Mouse (Mus musculus): Measurements from ENCODE around the gene Ssc5d.

Gene Ssc5d

DNA sequence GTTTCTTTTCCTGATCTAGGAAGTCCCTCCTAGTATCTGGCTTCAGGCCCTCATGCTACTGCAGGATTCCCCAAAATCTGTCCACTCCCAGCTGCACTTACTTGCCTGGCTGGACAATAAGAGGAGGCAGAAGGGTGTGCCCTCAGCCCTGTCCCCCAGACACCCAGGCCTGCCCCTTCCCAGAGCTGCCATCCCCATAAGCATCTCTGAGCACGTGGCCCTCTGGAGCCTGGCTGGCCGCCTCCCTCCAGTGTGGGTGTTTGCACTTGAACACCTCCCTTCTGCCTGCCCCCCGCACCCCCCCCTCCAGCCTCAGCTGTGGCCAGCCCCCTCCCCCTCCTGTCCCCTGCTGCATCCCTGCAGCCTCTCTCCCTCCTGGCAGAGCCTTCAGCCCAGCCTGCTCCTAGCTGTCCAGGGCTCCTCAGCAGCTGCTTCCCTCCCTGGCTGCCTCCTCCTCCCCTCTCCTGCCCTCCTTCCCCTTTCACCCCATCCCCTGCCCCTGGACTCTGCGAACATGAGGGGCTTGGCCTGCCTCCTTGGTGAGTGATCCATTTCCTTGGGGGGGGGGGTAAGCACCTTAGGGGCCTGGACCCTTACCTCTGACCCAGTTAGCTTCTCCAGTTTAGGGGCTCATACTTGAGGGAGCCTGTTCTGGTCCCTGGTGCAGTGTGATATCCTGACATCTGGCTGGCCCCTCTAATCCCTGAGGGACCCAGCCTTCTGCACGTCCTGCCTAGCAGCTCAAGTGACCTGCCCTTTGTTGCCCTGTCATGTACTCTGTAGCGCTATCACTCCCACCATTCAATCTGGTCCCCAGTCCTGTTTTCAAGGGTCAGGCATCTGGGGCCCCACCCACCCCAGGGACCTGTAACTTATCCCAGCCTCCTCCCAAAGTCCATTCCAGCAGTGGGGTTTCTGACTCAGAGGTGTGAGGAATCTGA, at the start of gene Ssc5d:
Ssc5d (plus strand) TSS at position 345 of the 941 bp plus-strand sequence.
- no peak for DNase-seq

DNA sequence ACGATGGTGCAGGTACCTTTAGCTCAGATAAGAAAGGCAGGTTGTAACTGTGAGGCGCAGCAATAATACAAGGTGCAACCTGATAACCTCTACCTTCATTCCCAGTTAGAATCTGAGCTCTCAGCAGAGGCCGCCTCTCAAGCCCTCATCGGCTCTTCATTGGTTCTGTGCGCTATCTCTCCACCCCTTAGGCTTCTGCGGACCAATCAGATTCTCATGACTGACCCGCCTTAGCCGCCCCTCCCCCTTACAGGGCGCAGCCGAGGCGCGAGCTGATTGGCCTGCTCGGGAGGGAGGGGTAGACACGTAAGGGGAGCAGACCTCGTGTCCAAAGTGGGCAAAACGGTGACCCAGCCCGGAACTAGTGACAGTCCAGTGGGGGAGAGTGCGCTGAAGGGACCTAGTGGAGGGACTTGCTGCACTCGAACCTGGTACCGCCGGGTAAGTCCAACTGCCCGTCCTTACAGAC, 48.8 kb upstream of the Ssc5d start, which contains the start of gene Isoc2a:
Isoc2a (plus strand) TSS at position 401 of the 469 bp plus-strand sequence.
- DNase-seq: peak; percentile 96

- DNase-seq: no peak
These were observed 48.4 kb upstream of the Ssc5d start for GRCm38 (mm10) chr7:4877226-4877625.

DNA sequence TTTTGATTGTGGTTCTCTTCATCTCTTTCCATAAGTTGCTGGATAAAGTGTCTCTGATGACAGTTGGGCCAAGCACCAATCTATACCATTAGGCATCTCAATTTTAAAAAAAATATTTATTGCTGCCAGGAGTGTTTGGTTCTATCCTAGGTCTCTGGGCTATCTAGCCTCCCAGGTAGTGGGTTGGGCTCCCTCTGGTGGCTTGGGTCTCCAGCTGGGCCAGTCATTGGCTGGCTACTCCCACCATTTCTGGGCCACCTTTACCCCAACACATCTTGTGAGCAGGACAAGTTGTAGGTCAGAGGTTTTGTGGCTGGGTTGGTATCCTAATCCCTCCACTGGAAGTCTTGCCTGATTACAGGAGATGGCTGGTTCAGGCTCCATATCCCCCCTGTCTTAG, 47.4 kb upstream of the Ssc5d start:
- peak; percentile 50 for DNase-seq

- DNase-seq: peak; percentile 58
These were observed 46.5 kb upstream of the Ssc5d start for GRCm38 (mm10) chr7:4879036-4879435.

DNA sequence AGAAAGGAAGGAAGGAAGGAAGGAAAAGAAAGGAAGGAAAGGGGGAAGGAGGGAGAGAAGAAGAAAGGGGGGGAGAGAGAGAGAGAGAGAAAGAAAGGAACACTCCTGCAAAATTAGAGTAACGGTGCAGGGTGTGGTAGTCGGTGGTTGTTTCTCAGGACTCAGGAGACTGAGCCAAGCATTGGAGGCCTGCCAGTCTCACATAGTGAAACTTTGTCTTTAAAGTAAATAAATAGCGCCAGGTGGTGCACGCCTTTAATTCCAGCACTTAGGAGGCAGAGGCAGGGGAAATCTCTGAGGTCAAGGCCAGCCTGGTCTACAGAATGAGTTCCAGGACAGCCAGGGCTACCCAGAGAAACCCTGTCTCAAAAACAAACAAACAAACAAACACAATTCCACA, 38.9 kb upstream of the Ssc5d start:
- no peak for DNase-seq

DNA sequence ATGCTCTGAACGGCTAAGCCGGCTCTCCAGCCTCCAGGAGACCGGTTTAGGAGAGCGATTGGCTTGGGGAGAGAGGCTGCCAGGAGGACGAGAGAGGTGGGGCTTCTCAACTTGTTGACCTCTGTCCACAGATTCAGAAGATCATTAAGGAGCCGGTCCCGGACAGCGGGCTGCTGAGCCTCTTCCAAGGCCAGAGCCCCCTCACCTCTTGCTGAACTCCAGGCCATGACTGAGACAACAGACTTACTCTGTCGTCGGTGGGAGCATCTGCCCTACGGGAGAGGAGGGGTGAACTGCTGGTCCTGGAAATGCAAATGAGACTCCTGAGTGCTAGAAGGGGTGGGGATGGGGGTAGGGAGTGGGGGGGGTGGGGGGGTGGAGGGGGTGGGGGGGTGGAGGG, 30.4 kb upstream of the Ssc5d start:
- no peak for DNase-seq

DNA sequence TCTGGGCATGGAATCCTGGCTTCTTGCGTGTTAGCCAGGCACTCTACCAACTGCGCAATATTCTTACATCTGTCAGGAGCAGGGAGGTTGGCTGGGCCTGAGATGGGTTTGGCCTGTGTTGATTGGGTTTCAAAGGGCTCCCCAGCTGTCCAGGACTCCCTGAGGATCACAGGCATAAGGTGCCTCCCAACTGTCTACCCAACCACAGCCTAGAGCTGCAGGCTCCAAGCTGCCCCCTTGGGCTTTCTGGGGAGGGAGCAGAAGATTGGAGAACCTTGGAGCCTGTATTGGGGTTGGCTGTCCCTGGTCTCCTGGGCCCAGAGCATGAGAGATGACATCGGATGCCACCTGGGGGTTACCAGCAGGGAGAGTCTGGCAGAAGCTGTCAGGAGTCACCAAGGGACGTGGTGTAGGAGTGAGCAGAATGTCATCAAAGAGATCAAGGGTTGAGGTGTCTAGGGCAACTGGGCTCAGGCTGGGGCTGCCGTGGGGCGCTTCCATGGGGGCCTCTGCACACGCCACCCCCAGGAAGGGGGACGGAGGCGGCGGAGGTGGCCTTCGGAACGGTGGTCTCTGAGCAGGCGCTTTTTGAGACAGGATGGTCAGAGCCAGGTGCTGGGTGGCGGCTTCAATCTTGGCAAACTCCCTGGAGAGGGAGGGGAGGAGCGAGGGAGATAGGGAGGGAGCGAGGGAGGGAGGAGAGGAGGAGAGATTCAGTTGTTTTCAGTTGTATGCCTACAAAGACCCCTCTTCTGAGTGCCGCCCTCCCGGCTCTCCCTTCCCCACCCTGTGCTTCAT, 26.5 kb upstream of the Ssc5d start:
- no peak for DNase-seq

DNA sequence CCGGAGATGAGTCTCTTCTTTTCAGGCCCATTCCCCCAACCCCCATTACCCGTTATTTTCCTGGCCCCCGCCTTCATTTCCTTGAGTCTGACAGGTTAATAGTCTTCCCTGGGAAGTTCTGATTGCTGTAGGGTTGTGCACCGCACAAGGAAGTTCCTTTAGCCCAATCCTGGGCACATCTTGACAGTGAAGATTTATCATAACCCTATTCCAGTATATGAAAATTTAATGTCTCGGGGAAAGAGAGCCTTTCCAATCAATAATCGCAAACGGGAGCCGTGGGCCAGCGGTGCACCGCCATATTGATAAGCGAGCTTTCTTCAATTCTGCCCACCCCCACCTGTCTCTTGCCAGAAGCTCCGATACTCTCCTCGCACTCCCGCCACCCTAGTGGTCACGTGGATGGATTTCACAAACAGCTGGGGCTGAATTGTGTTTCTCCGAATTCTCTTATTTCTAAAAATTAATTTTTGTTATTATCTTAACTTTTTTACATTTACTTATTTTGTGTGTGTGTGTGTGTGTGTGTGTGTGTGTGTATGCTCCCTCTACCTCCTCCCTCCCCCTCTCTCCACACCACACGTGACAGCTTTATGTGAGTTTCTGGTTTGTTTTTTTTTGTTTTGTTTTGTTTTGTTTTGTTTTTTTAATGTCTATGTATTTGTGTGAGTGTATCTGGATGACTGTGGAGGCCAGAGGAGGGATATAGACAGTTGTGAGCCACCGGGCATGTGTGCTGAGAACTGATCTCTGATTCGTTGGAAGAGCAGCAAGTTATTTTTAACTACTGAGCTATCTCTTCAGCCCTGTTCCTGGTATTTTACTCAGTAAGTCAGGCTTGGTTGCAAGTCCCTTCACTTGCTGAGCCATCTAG, 25.7 kb upstream of the Ssc5d start:
- DNase-seq: no peak

GRCm38 (mm10) chr7:4900523-4900851, 25.1 kb upstream of the Ssc5d start:
- DNase-seq: no peak

GRCm38 (mm10) chr7:4901171-4901570, 24.4 kb upstream of the Ssc5d start:
- DNase-seq: no peak

DNA sequence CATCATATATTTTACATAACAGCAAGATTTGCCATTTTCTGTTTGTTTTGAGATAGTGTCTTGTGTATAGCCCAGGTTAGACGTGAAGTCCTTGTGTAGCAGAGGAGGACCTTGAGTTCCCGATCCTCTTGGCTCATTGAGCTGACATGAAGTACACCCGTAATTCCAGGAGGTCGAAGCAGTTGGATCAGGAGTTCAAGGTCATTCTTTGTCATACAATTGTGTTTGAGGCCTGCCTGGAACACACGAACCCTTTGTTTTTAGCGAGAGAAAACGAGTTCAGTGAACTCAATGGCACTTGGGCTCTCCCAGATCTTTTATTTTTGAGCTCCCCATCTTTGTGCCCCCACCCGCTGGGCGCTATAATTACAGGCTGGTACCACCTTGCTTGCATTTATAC, 23.2 kb upstream of the Ssc5d start:
- DNase-seq: no peak

DNA sequence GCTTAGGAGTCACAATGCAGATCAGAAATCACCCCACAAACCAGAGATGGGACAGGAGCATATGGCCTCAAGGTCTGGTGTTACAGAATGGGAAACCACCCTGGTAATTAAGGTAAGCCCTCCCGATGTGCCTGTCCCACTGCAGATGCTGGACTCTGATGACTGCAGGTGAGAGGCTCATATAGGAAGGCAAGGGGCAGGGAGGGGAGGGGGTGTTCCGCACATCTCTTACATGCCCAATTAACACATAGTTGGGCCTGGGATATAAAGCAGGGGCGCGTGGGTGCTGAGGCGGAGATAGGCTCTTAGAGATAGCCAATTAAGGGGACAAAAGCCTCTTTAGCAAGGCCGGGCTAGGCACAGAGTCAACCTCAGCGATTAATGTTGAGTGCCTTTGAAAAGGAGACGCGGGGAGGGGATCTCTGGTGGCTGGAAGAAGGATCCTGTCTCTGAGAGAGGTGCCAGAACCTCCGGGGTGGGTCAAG, 19.1 kb upstream of the Ssc5d start, which contains the start of gene Gm36210:
Gm36210 (minus strand) TSS at position 51 of the 485 bp plus-strand sequence.
- no peak for DNase-seq

DNA sequence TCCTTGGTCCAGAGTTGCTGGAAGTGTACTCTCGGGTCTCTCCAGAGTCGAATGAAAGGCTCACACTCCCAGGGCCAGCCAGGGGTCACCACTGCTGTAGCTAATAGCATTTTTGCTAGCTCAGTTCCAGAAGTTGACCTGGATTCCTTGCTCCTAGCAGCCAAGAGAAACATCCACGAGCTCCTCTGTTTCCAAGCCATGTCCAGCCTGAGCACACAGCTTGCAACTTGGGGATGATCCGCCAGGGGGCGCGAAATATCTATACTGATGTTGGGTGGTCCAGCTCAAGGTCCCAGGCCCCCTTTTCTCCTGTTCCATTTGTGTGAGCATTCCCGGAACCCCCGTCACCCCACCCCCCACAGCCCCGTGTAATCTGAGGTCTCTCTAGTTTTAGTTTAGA, 14.0 kb upstream of the Ssc5d start:
- DNase-seq: no peak

- DNase-seq: no peak
These were observed 13.3 kb upstream of the Ssc5d start for GRCm38 (mm10) chr7:4912248-4912647.

DNA sequence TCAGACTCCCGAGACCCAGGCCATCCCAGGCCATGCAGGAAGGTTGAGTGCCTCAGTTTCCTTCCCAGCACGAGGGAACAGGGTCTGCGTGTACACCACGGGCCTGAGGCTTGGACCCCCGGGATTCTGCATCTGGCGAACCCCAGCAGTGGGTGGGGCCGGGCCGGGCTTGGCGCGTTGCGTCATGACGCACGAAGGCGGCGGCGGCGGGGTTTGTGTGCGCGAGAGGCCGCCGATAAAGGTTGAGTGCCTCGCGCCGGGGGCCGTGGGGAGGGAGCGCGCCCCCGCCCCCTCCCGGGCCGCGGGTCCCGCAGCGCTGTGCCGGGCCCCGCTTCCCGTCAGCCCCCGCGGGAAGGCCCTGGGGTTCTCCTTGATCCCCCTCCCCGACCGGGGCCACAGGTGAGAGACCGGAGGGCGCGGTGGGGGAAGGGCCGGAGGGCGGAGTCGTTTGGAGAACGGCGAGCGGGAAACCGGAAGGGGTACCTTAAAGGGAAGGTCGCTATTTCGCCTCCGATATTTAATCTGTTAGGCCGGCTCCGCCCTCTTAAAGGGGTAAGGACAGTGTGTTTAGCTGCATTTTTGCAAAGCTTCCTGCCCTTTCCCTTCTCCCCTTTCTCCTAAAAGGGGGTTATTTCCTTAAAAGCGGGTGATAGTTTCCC, 10.4 kb upstream of the Ssc5d start, which contains the start of gene Zfp628:
Zfp628 (plus strand) TSS at position 211 of the 659 bp plus-strand sequence.
- DNase-seq: peak; percentile 90

DNA sequence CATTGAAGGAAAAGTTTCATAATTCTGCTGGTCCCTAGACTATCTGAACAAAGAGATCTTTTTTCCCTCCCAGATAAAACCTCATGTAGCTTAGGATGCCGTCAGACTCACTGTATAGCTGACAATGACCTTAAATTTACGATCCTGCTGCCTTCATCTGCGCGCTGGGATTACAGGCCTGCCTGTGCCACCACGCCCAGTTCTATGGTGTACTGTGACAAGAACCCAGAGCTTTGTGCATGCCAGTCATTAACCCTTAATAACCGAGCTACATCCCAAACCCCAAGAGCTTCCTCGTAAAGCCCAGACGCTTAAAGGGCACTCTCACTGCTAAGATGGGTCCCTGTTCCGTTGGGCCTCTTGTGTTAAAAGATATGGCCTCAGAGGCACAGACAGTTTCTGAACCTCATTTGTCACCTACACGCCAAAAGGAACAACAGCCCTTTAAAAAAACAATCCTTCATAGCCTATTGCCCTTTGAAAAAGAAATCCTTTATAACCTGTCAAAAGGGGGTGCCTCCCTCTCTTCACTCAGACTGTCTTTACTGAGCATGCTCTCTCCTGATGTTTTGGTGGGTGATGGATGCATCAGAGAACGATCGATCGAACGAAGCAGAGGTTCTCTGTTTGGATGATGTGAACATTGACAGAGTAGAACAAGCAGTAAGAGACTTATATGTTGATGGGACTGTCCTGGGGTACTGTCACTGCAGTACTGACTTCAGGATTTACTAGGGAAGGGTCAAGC, 9.7 kb upstream of the Ssc5d start:
- no peak for DNase-seq

- DNase-seq: no peak
These were observed 8.1 kb upstream of the Ssc5d start for GRCm38 (mm10) chr7:4917494-4917893.

GRCm38 (mm10) chr7:4918681-4919080, 6.9 kb upstream of the Ssc5d start:
- no peak for DNase-seq

DNA sequence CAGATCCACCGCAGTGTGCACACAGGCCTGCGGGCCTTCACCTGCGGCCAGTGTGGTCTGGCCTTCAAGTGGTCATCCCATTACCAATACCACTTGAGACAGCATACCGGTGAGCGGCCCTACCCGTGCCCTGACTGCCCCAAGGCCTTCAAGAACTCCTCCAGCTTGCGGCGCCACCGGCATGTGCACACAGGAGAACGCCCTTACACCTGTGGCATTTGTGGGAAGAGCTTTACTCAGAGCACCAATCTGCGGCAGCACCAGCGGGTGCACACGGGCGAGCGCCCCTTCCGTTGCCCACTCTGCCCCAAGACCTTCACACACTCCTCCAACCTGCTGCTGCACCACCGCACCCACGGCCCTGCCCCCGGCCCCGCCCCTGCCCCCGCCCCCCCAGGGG, 6.5 kb upstream of the Ssc5d start:
- DNase-seq: no peak

GRCm38 (mm10) chr7:4919971-4920370, 5.6 kb upstream of the Ssc5d start:
- DNase-seq: no peak
